Mouse (Mus musculus): ENCODE measurements around the gene Ube2n.
"Not testable (repeated sequence)": the region's sequence is repeated elsewhere in the genome, so short reads cannot be mapped to it uniquely, and the experiment has no call there.

Gene Ube2n

DNA sequence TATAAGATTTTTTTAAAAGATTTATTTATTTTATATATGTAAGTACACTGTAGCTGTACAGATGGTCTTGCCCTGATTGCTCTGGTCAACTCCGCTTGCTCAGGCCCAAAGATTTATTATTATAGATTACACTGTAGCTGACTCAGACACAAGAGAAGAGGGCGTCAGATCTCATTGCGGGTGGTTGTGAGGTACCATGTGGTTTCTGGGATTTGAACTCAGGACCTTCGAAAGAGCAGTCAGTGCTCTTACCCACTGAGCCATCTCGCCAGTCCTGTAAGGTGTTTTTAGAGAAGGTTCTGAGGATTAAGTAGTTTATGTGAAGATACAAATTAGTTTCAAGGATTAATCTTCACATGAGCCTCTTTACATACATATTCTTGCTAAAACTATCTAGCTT lies 10.9 kb downstream of the Ube2n start:
- DNase-seq (ENCODE audit: low spot score): no peak

DNA sequence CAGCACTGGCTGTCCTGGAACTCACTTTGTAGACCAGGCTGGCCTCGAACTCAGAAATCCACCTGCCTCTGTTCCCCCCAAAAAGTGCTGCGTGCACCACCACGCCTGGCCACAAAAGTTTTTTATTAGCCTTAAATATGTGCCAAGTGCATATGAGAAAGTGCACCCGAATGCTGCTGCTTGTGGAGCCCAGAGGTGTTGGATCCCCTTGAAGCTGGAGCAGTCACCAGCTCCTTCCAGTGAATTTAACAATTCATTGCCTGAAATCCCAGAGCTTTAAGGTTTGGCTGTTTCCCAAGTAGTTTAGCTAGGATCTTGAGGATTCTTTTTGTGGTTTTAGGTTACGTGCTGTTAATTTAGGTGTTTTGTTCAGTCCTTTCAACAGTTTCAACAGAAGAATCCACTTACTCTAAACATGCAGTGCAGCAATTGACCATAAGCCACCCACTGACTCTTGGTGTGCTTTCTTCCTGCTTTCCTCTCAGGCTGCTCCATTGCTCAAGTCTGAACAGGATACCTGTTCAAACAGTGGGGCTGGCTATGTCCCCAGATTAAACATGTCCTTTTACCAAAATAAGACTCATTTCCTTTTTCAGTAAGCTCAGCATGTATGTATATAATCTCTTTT lies 11.7 kb downstream of the Ube2n start:
- DNase-seq (ENCODE audit: low spot score): no peak

DNA sequence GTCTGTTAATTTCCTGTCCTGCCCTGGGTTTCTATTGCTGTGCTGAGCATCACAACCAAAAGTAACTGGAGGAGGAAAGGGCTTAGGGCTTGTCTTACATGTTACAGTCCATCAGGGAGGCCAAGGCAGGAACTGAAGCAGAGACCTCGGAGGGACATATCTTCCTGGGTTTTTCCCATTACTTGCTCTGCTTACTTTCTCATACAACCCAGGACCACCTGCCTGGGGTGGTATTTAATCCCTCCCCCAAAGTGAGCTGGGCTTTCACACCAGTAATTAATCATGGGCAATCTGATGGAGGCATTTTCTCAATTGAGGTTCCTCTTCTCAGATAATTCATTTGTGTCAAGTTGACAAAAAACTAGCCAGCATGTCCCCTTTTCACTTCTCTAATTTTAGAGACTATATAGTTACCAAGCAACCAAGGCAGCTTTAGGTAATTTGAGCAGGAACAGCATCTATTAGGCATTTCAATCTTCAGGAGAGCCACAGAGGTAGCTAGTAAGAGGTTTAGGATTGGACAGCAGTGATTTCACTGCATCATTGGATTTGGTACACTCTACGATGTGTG lies 15.7 kb downstream of the Ube2n start:
- no peak for DNase-seq (ENCODE audit: low spot score)

DNA sequence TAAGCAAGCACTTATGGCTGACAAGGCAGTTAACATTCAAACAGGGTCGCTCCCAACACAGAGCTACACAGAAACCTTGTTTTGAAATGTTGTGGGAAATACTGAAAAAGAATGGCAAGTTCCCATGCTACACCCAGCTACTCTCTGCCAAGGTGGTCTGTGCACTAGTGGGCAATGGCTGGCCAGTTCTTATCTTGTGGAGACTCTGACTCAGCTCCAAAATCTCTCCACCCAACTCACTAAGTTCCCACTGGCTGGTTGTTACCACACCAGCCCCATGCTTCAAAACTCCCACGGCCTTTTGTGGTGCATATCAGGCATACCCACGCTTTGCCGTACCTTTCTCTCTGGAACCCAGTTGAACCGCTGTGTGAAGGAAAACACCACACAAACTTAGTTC lies 18.0 kb downstream of the Ube2n start:
- DNase-seq (ENCODE audit: low spot score): no peak

- no peak for DNase-seq (ENCODE audit: low spot score)
Observed at GRCm38 (mm10) chr10:95533382-95533781, 18.4 kb downstream of the Ube2n start.

DNA sequence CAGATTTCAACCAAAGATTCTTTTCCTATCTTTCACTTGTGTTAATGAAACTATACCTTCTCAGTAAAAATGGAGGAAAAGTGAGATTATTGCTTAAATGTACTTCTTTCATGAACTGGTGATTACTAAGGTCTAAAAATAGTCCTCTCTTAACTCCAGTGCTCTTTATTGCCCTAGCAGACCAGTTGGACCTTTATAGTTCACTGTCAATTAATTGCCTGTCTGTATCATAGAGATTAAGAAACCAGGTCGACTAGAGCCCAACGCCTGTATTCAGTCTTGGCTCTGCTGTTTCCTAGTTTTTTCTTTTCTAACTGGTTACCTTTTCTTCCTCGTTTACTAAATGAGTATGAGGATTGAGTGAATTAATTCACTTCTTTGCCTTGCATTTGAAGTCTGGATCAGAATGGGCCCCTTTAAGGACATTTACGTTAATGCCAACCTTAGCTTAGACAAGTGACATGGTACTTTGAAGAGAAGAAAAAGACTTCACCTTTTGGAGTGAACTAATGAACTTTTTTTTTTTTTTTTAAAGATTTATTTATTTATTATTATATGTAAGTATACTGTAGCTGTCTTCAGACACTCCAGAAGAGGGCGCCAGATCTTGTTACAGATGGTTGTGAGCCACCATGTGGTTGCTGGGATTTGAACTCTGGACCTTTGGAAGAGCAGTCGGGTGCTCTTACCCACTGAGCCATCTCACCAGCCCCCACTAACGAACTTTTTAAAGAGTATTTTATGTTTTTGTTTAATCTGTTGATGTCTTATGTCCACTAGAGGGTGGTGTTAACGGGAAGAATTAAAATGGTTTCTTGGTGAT lies 20.7 kb downstream of the Ube2n start:
- DNase-seq (ENCODE audit: low spot score): no peak

- no peak for DNase-seq (ENCODE audit: low spot score)
Observed at GRCm38 (mm10) chr10:95536222-95536541, 21.2 kb downstream of the Ube2n start.

- no peak for DNase-seq (ENCODE audit: low spot score)
Observed at GRCm38 (mm10) chr10:95539260-95539659, 24.3 kb downstream of the Ube2n start.

- no peak for DNase-seq (ENCODE audit: low spot score)
Observed at GRCm38 (mm10) chr10:95539841-95540240, 24.9 kb downstream of the Ube2n start.

- DNase-seq (ENCODE audit: low spot score): no peak
Observed at GRCm38 (mm10) chr10:95542916-95543315, 28.0 kb downstream of the Ube2n start.

- no peak for DNase-seq (ENCODE audit: low spot score)
Observed at GRCm38 (mm10) chr10:95543377-95543776, 28.4 kb downstream of the Ube2n start.

DNA sequence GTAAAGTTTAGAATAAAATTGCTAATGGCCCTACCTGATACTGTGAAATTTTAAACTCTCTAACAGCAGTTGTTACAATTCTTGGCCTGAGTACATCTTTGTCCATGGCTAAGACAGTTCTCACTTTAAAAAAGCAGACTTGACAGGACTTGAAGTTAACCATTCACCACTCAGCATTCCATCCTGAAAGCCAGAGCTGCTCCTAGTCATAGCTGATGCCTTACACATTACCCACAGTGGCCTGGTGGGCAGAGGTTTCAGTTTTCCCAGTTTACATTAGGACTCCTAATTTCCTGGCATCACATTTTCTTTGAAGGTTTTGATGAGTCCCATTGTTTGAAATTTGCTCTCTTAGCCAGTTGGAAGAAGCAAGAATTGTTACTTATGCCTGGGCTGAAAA lies 29.1 kb downstream of the Ube2n start:
- DNase-seq (ENCODE audit: low spot score): no peak

DNA sequence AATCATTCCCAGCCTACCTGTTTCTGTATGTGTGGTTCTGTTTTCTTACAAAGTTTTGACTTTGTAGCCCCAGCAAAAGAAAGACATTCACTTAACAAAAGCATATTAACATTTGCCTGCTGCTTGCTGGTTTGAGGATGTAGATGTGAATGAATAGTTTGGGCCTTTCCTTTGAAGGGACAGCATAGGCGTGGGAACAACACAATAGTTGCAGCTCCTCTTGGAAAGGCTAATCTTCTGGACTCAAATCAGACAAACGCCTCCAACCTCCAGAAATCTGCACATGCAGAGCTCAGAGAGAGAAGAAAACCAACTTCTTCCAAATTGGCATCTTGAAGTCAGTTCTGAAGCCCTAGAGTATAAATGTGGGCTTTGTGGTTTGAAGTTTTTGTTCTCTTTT lies 29.7 kb downstream of the Ube2n start:
- no peak for DNase-seq (ENCODE audit: low spot score)

GRCm38 (mm10) chr10:95545051-95545450 lies 30.1 kb downstream of the Ube2n start:
- DNase-seq (ENCODE audit: low spot score): no peak

DNA sequence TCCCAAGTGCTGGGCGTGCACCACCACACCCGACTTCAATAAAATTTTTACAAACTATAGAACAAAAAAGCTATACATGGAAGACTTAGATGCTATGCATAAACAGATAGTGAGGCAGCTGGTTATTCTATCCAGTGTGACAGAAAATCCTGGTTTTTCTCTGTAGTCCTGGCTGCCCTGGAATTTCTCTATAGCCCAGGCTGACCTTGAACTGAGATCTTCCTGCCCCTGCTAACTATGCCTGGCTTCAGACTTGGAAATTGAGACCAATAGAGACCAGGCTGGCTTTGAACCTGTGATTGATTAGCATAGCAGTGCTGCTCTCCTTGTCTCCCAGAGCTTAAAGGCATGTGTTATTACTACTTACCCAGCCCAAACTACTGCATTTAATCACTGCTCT lies 31.2 kb downstream of the Ube2n start:
- DNase-seq (ENCODE audit: low spot score): no peak

DNA sequence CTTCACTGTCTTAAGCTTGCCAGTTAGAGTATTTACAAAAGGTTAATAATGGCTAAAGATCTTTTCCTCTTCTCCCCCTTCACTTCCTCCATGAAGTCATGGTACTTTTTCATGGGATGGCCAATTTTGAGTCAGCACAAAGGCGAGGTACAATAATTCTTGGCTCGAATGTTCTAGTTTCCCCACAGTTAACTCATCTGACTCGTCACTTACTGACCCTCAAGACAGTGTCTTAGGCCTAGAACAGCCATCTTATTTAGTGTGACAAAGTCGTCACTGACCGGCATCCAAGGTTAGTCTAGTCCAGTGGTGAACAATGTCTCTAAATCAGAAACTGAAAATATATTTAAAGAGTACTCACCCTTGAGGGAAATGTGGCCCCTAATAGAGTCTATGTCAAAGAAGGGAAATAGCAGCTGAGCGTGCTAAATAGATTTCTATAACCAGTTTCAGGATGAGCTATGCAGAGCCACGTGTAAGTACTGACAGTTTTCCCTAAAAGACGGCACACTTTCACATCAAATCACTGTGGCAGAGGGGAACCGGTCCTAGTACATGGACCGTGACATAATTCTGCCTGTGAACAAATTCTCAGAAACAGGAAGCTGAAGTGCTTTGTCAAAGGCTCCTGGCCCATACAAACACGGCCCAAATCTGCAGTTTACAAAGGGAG lies 33.3 kb downstream of the Ube2n start:
- no peak for DNase-seq (ENCODE audit: low spot score)

GRCm38 (mm10) chr10:95549080-95549479 lies 34.1 kb downstream of the Ube2n start:
- DNase-seq (ENCODE audit: low spot score): not testable (repeated sequence)

- no peak for DNase-seq (ENCODE audit: low spot score)
Observed at GRCm38 (mm10) chr10:95550506-95550905, 35.6 kb downstream of the Ube2n start.

DNA sequence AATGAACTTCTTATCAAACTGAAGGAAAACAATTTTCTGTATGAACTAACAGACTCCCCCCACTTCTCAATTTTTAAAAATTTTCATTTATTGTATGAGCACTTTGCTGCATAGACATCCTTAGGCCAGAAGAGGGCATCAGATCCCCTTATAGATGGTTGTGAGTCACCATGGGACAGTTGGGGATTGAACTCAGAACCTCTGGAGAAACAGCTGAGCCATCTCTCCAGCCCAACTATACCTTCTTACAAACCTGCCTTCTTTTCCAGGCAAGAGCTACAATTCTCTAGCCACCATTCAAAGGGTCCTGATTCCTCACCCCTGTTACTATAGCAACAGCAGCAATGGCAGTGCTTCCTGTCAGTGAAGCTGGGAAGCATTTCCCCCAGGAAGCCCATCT lies 36.8 kb downstream of the Ube2n start:
- DNase-seq (ENCODE audit: low spot score): no peak

GRCm38 (mm10) chr10:95552326-95552725 lies 37.4 kb downstream of the Ube2n start:
- no peak for DNase-seq (ENCODE audit: low spot score)

GRCm38 (mm10) chr10:95555866-95556265 lies 40.9 kb downstream of the Ube2n start:
- no peak for DNase-seq (ENCODE audit: low spot score)

- no peak for DNase-seq (ENCODE audit: low spot score)
Observed at GRCm38 (mm10) chr10:95557337-95557828, 42.4 kb downstream of the Ube2n start.

DNA sequence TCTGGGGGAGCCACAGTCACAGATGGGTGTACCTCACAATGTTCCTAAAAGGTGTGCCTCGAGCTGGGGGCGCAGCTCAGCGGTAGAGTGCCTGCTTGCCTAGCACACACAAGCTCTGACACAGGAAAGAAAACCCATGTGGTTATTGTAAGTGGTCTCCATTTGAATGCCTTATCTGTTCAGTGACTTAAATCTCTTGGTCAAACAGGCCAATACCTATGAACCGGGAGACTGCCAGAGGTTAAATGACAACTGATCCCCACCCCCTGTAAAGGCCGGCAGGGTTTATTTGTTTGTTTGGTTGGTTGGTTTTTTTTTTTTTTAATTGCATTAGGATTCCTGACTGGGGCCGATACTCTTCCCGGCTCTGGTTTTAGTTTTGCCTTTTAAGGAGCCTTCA lies 44.5 kb downstream of the Ube2n start:
- no peak for DNase-seq (ENCODE audit: low spot score)
